17 mouse cellular contexts compared by ENCODE assay signal in the genomic region with DNA sequence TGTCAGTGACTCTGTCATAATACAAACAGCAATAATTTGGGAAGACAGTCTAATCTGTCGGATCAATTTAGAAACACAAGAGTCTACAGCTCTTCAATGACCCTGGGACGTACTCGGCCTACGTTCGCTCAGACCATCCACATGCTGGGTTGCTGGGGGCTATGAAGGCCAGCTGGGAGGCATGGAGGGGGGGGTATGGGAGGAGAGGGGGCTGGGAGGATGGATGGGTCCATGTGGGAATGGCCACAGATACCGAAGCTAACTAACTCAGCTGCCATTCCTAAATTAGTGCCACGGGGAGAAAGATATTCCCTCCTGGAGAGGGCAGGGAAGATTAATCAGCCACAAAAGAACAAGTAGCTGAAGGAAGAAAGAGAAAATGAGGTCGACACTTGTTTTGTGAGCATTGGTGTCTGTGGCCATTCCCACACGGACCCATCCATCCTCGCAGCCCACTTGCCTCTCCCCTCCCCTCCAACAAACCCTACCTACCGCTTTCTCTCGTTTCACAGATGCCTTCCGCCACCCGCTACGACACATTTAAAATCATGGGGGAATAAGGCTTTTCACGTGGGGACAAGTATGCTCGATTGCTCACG.
DNase-seq lines count a peak whose midpoint lies in the region; ATAC-seq and TF ChIP-seq lines count a peak whose summit lies in the region.
"Had no signal": no experiment of that assay in that cellular context is flagged by ENCODE, and none has a peak within 500 bp of the region (broad histone marks: within the 10 kb centered on the region; RNA-seq: fewer than 3 reads in every experiment).

No protein-coding gene starts in this region.

- WGBS in forebrain, embryonic 15.5 days = 10% methylated on average over 18 of the region's 18 CpGs
- 38% methylated on average over 18 of the region's 18 CpGs for WGBS in hindbrain, postnatal 0 days
- WGBS in neural tube, embryonic 12.5 days = 34% methylated on average over 18 of the region's 18 CpGs
- WGBS in heart, embryonic 11.5 days (ENCODE audit: insufficient replicate concordance) = 89% methylated on average over 18 of the region's 18 CpGs

- H3K4me1 ChIP-seq in forebrain, embryonic 15.5 days = peaks cover 34% of the 10 kb centered on the region
- no peaks in the 10 kb centered on the region for H3K4me1 ChIP-seq in hindbrain, postnatal 0 days (ENCODE audit: insufficient read depth, low read length)
- peaks cover 26% of the 10 kb centered on the region for H3K4me1 ChIP-seq in neural tube, embryonic 12.5 days
- H3K4me1 ChIP-seq in heart, embryonic 11.5 days (ENCODE audit: control insufficient read depth, insufficient read depth, low read length) = 0 out of 2 replicates have a peak, but pooled peaks cover 3% of the 10 kb centered on the region
- H3K4me1 ChIP-seq: heart, embryonic 15.5 days had no signal

- peaks cover 31% of the 10 kb centered on the region for H3K27me3 ChIP-seq in forebrain, embryonic 15.5 days
- no peaks in the 10 kb centered on the region for H3K27me3 ChIP-seq in hindbrain, postnatal 0 days (ENCODE audit: insufficient read depth, low read length)
- peaks cover 4% of the 10 kb centered on the region; the same call in 1 of the 2 replicates for H3K27me3 ChIP-seq in neural tube, embryonic 12.5 days (replicated peaks)
- no peaks in the 10 kb centered on the region for H3K27me3 ChIP-seq in heart, embryonic 11.5 days (ENCODE audit: control insufficient read depth, insufficient read depth, low read length)
- H3K27me3 ChIP-seq: CH12.LX; heart, embryonic 15.5 days; kidney, embryonic 15.5 days; liver, embryonic 15.5 days had no signal

- no peak overlapping the region for H3K27ac ChIP-seq in forebrain, embryonic 15.5 days (replicated peaks)
- peak overlapping the region; percentile 22; the same call in 1 of the 2 replicates for H3K27ac ChIP-seq in hindbrain, postnatal 0 days
- no peak overlapping the region for H3K27ac ChIP-seq in neural tube, embryonic 12.5 days
- no peak overlapping the region for H3K27ac ChIP-seq in heart, embryonic 11.5 days (ENCODE audit: low read depth, low read length)
- no peak overlapping the region for H3K27ac ChIP-seq in layer of hippocampus, adult 2 months
- H3K27ac ChIP-seq: heart, embryonic 15.5 days; kidney, embryonic 15.5 days; liver, embryonic 15.5 days had no signal

- ATAC-seq in forebrain, embryonic 15.5 days (replicated peaks) = peak; percentile 57; the same call in 1 of the 2 replicates
- peak; percentile 55; the same call in 1 of the 2 replicates for ATAC-seq in hindbrain, postnatal 0 days
- ATAC-seq in neural tube, embryonic 12.5 days (ENCODE audit: low FRiP score, low read depth) = peak; percentile 79
- ATAC-seq in erythroblast, adult 5-6 weeks (replicated peaks; ENCODE audit: low FRiP score, poor library complexity, severe bottlenecking) = no peak
- ATAC-seq in heart, embryonic 11.5 days (replicated peaks; ENCODE audit: insufficient number of reproducible peaks, low FRiP score, low TSS enrichment) = no peak
- ATAC-seq: inflammation-experienced regulatory T-cells, adult 6 months had no signal

- H3K4me2 ChIP-seq in forebrain, embryonic 15.5 days (replicated peaks) = peak overlapping the region; percentile 25
- H3K4me2 ChIP-seq in hindbrain, postnatal 0 days (ENCODE audit: low read depth, low read length) = peak overlapping the region; percentile 33
- peak overlapping the region; percentile 26; the same call in 1 of the 2 replicates for H3K4me2 ChIP-seq in neural tube, embryonic 12.5 days (replicated peaks)
- H3K4me2 ChIP-seq in heart, embryonic 11.5 days = no peak overlapping the region
- H3K4me2 ChIP-seq: heart, embryonic 15.5 days; kidney, embryonic 15.5 days; liver, embryonic 15.5 days had no signal

- no peaks in the 10 kb centered on the region for H3K36me3 ChIP-seq in forebrain, embryonic 15.5 days
- no peaks in the 10 kb centered on the region for H3K36me3 ChIP-seq in hindbrain, postnatal 0 days (ENCODE audit: insufficient read depth, low read length)
- no peaks in the 10 kb centered on the region for H3K36me3 ChIP-seq in neural tube, embryonic 12.5 days
- H3K36me3 ChIP-seq in heart, embryonic 11.5 days (ENCODE audit: control insufficient read depth, insufficient read depth, low read length) = no peaks in the 10 kb centered on the region
- H3K36me3 ChIP-seq: heart, embryonic 15.5 days; kidney, embryonic 15.5 days; liver, embryonic 15.5 days had no signal

- peak; percentile 23 for DNase-seq in embryo, embryonic 10.5 days (ENCODE audit: low spot score)
- no peak for DNase-seq in embryo, embryonic 10 days (ENCODE audit: low spot score)
- no peak for DNase-seq in hindbrain, postnatal 0 days (ENCODE audit: low spot score)
- DNase-seq in layer of hippocampus, adult 2 months (ENCODE audit: low spot score in 2 of 2) = no peak
- DNase-seq: cerebellum, adult 11-12 months; gastrocnemius, postnatal 14 days; layer of hippocampus, adult 9-11 months; lung, postnatal 14 days had no signal

- TF ChIP-seq CTCF in hindbrain, postnatal 0 days (IDR thresholded peaks at IDR 0.05; ENCODE audit: low read depth) = no peak
- TF ChIP-seq CTCF in layer of hippocampus, adult 2 months (conservative IDR thresholded peaks at IDR 0.05) = no peak

- H3K4me3 ChIP-seq in forebrain, embryonic 15.5 days = no peak overlapping the region
- H3K4me3 ChIP-seq in hindbrain, postnatal 0 days (ENCODE audit: low read length) = no peak overlapping the region
- H3K4me3 ChIP-seq in neural tube, embryonic 12.5 days = no peak overlapping the region
- no peak overlapping the region for H3K4me3 ChIP-seq in heart, embryonic 11.5 days (ENCODE audit: low read depth, low read length)
- H3K4me3 ChIP-seq in layer of hippocampus, adult 2 months = no peak overlapping the region
- H3K4me3 ChIP-seq: heart, embryonic 15.5 days; kidney, embryonic 15.5 days; liver, embryonic 15.5 days had no signal

- H3K9ac ChIP-seq in forebrain, embryonic 15.5 days (replicated peaks) = no peak overlapping the region
- no peak overlapping the region for H3K9ac ChIP-seq in hindbrain, postnatal 0 days (replicated peaks; ENCODE audit: low read length)
- no peak overlapping the region for H3K9ac ChIP-seq in neural tube, embryonic 12.5 days
- no peak overlapping the region for H3K9ac ChIP-seq in heart, embryonic 11.5 days (ENCODE audit: low read depth, low read length)
- H3K9ac ChIP-seq: heart, embryonic 15.5 days; kidney, embryonic 15.5 days; liver, embryonic 15.5 days had no signal

- no peaks in the 10 kb centered on the region for H3K9me3 ChIP-seq in forebrain, embryonic 15.5 days
- no peaks in the 10 kb centered on the region for H3K9me3 ChIP-seq in hindbrain, postnatal 0 days (ENCODE audit: low read length)
- H3K9me3 ChIP-seq in neural tube, embryonic 12.5 days = no peaks in the 10 kb centered on the region
- no peaks in the 10 kb centered on the region for H3K9me3 ChIP-seq in heart, embryonic 11.5 days (replicated peaks; ENCODE audit: control insufficient read depth, low read length)
- H3K9me3 ChIP-seq: heart, embryonic 15.5 days; kidney, embryonic 15.5 days; liver, embryonic 15.5 days had no signal

Comparison
In these comparisons a context has a peak if more than half of its experiments do, and no peak if none do; other contexts are left out.
1. ATAC-seq: peak in forebrain, embryonic 15.5 days (single experiment), hindbrain, postnatal 0 days (single experiment) and neural tube, embryonic 12.5 days (single experiment); none in erythroblast, adult 5-6 weeks (single experiment) and heart, embryonic 11.5 days (single experiment).